Comparison of ENCODE assay signal across 12 mouse cellular contexts in genomic region chr8:45508521-45509104, GRCm38 (mm10). TPM values are rescaled to one million over a fixed set of nuclear protein-coding genes. Genes with fewer than 3 reads are reported as not detected.
A peak's percentile ranks its signal among the peaks of the same experiment; 100 is the strongest.
DNase-seq lines count a peak whose midpoint lies in the region; ATAC-seq and TF ChIP-seq lines count a peak whose summit lies in the region.
"Had no signal": no experiment of that assay in that cellular context is flagged by ENCODE, and none has a peak within 500 bp of the region (broad histone marks: within the 10 kb centered on the region; RNA-seq: fewer than 3 reads in every experiment).

No protein-coding gene starts in this region.

- no peak for TF ChIP-seq CTCF in hindbrain, postnatal 0 days (IDR thresholded peaks at IDR 0.05; ENCODE audit: low read depth)

- peak overlapping the region; percentile 51 for H3K4me3 ChIP-seq in forebrain, embryonic 10.5 days
- peak overlapping the region; percentile 47 for H3K4me3 ChIP-seq in hindbrain, postnatal 0 days (ENCODE audit: low read length)
- peak overlapping the region; percentile 51 for H3K4me3 ChIP-seq in neural tube, embryonic 13.5 days
- H3K4me3 ChIP-seq: liver, embryonic 15.5 days had no signal

- H3K27me3 ChIP-seq in forebrain, embryonic 10.5 days (ENCODE audit: poor library complexity, severe bottlenecking) = peaks cover 20% of the 10 kb centered on the region
- no peaks in the 10 kb centered on the region for H3K27me3 ChIP-seq in hindbrain, postnatal 0 days (ENCODE audit: insufficient read depth, low read length)
- H3K27me3 ChIP-seq in neural tube, embryonic 13.5 days = no peaks in the 10 kb centered on the region
- H3K27me3 ChIP-seq: liver, embryonic 15.5 days had no signal

- 27% methylated on average over 7 of the region's 7 CpGs for WGBS in forebrain, embryonic 10.5 days
- 11% methylated on average over 7 of the region's 7 CpGs for WGBS in hindbrain, postnatal 0 days
- WGBS in neural tube, embryonic 13.5 days = 21% methylated on average over 7 of the region's 7 CpGs

- H3K27ac ChIP-seq in forebrain, embryonic 10.5 days = peak overlapping the region; percentile 81
- peak overlapping the region; percentile 89; the same call in 1 of the 2 replicates for H3K27ac ChIP-seq in hindbrain, postnatal 0 days
- peak overlapping the region; percentile 97 for H3K27ac ChIP-seq in neural tube, embryonic 13.5 days (replicated peaks)
- H3K27ac ChIP-seq: liver, embryonic 15.5 days had no signal

- H3K4me1 ChIP-seq in forebrain, embryonic 10.5 days = peaks cover 20% of the 10 kb centered on the region
- peaks cover 5% of the 10 kb centered on the region; the same call in 1 of the 2 replicates for H3K4me1 ChIP-seq in hindbrain, postnatal 0 days (ENCODE audit: insufficient read depth, low read length)
- H3K4me1 ChIP-seq in neural tube, embryonic 13.5 days (replicated peaks) = peaks cover 19% of the 10 kb centered on the region
- H3K4me1 ChIP-seq: liver, embryonic 15.5 days had no signal

- peak overlapping the region; percentile 65 for H3K9ac ChIP-seq in hindbrain, postnatal 0 days (replicated peaks; ENCODE audit: low read length)
- H3K9ac ChIP-seq in neural tube, embryonic 13.5 days = peak overlapping the region; percentile 84
- H3K9ac ChIP-seq: liver, embryonic 15.5 days had no signal

- no peaks in the 10 kb centered on the region for H3K9me3 ChIP-seq in forebrain, embryonic 10.5 days
- H3K9me3 ChIP-seq in hindbrain, postnatal 0 days (ENCODE audit: low read length) = no peaks in the 10 kb centered on the region
- no peaks in the 10 kb centered on the region for H3K9me3 ChIP-seq in neural tube, embryonic 13.5 days
- H3K9me3 ChIP-seq: liver, embryonic 15.5 days had no signal

- DNase-seq in left cerebral cortex, postnatal 25 days (ENCODE audit: low spot score in 2 of 2) = peak; percentile 15 to 17
- DNase-seq in left cerebral cortex, adult 8-10 months (ENCODE audit: low spot score in 2 of 2) = no peak
- no peak for DNase-seq in forebrain, embryonic 10.5 days (ENCODE audit: extremely low spot score, low spot score)
- DNase-seq in hindbrain, postnatal 0 days (ENCODE audit: low spot score) = peak; percentile 48
- DNase-seq in testis, postnatal 10 days (ENCODE audit: low spot score) = no peak
- DNase-seq in gastrocnemius, postnatal 10 days = no peak
- DNase-seq in cerebellum, adult 9-11 months = no peak
- DNase-seq: heart, postnatal 4 days; kidney, postnatal 4 days; right cerebral cortex, postnatal 4 days had no signal

- 0 out of 2 replicates have a peak, but pooled peaks have one; percentile 17 for ATAC-seq in hindbrain, postnatal 0 days
- peak; percentile 37; the same call in 1 of the 2 replicates for ATAC-seq in neural tube, embryonic 13.5 days (ENCODE audit: low read depth)

- intact Hi-C loops in left cerebral cortex, postnatal 25 days (cut with DNase I) = no loop called here

- peak overlapping the region; percentile 66 for H3K4me2 ChIP-seq in hindbrain, postnatal 0 days (ENCODE audit: low read depth, low read length)
- H3K4me2 ChIP-seq in neural tube, embryonic 13.5 days = peak overlapping the region; percentile 68
- H3K4me2 ChIP-seq: liver, embryonic 15.5 days had no signal

- no peaks in the 10 kb centered on the region for H3K36me3 ChIP-seq in forebrain, embryonic 10.5 days (replicated peaks)
- no peaks in the 10 kb centered on the region for H3K36me3 ChIP-seq in hindbrain, postnatal 0 days (ENCODE audit: insufficient read depth, low read length)
- H3K36me3 ChIP-seq in neural tube, embryonic 13.5 days = no peaks in the 10 kb centered on the region
- H3K36me3 ChIP-seq: liver, embryonic 15.5 days had no signal

RNA-seq across cellular contexts. Expression of gene Sorbs2, which starts 1.0 kb away (rescaled TPM):
- 100 to 1,000 TPM; 347 to 397 TPM for total RNA-seq in left cerebral cortex, postnatal 25 days (2021)
- 100 to 1,000 TPM; 263 to 309 (median 284) TPM for total RNA-seq in left cerebral cortex, adult 8-10 months (2022)
- 35.8 and 48.3 TPM in 2 replicates for polyA plus RNA-seq in forebrain, embryonic 10.5 days (2016; fragmentation: Nextera tagmentation; extraction: Ambion mirVana)
- 53.0 and 65.6 TPM in 2 replicates for total RNA-seq in hindbrain, postnatal 0 days (2014; rRNA removed)
- 37.4 and 37.8 TPM in 2 replicates for polyA plus RNA-seq in hindbrain, postnatal 0 days (2015; fragmentation: Nextera tagmentation; extraction: Ambion mirVana)
- 50.5 and 59.3 TPM in 2 replicates for polyA plus RNA-seq in neural tube, embryonic 13.5 days (2015; fragmentation: Nextera tagmentation; extraction: Ambion mirVana)
- 10 to 100 TPM; 20.4 to 26.5 TPM for total RNA-seq in gastrocnemius, postnatal 10 days (2021)

Comparison
In these comparisons a context has a peak if more than half of its experiments do, and no peak if none do; other contexts are left out.
1. DNase-seq: peak in left cerebral cortex, postnatal 25 days (2 of 2) and hindbrain, postnatal 0 days (single experiment); none in left cerebral cortex, adult 8-10 months (0 of 2), forebrain, embryonic 10.5 days (single experiment), testis, postnatal 10 days (single experiment), gastrocnemius, postnatal 10 days (single experiment) and cerebellum, adult 9-11 months (single experiment).
2. Peak in every context shown above with its lines, with median percentiles within 50 percentile points of each other: H3K27ac ChIP-seq and H3K4me3 ChIP-seq.